Mouse (Mus musculus) stomach, postnatal 0 days (tissue): ENCODE measurements around the gene Wdr92. TPM values are rescaled to one million over a fixed set of nuclear protein-coding genes. Genes with fewer than 3 reads are reported as not detected.

Experiments
- ATAC-seq: fragments of 200-750 bp; cut with Nextera tagmentation; 2 replicates; pipeline ENCODE4 v1.8.0; 2017; ENCODE audit not compliant: low FRiP score, low TSS enrichment
- DNase-seq: peaks from one replicate; pipeline ENCODE4 v3.0.0-alpha.2; 2016; ENCODE audit warnings: low spot score
- H3K27ac ChIP-seq: fragments of 300-500 bp; sonication (generic); replicated peaks from 2 replicates; pipeline ENCODE4 v1.5.1; 2014; ENCODE audit warnings: mild to moderate bottlenecking, control low read depth
- H3K27me3 ChIP-seq: fragments of 300-500 bp; sonication (generic); 2 replicates; pipeline ENCODE4 v1.6.1; 2014; ENCODE audit warnings: low read length; ENCODE audit not compliant: control insufficient read depth, insufficient read depth
- H3K36me3 ChIP-seq: fragments of 300-500 bp; sonication (generic); 2 replicates; pipeline ENCODE4 v1.6.1; 2014; ENCODE audit warnings: low read length, mixed read lengths; ENCODE audit not compliant: control insufficient read depth, insufficient read depth
- H3K4me1 ChIP-seq: fragments of 300-500 bp; sonication (generic); replicated peaks from 2 replicates; pipeline ENCODE4 v1.6.1; 2014; ENCODE audit warnings: antibody characterized with exemption; ENCODE audit not compliant: control insufficient read depth, insufficient read depth
- H3K4me2 ChIP-seq: fragments of 300-500 bp; sonication (generic); replicated peaks from 2 replicates; pipeline ENCODE4 v1.6.1; 2014; ENCODE audit warnings: low read depth, mild to moderate bottlenecking, control low read depth, moderate library complexity
- H3K4me3 ChIP-seq: fragments of 300-500 bp; sonication (generic); 2 replicates; pipeline ENCODE4 v1.5.1; 2014; ENCODE audit warnings: low read depth, low read length, control low read depth
- H3K9ac ChIP-seq: fragments of 300-500 bp; sonication (generic); 2 replicates; pipeline ENCODE4 v1.6.1; 2014; ENCODE audit warnings: mild to moderate bottlenecking, low read length, control low read depth, mixed read lengths
- H3K9me3 ChIP-seq: fragments of 300-500 bp; sonication (generic); 2 replicates; pipeline ENCODE4 v1.6.1; 2016; ENCODE audit warnings: low read length; ENCODE audit not compliant: control insufficient read depth
- CTCF ChIP-seq: IDR thresholded peaks from 2 replicates; pipeline ENCODE4 v1.5.1; 2016; ENCODE audit warnings: antibody characterized with exemption, low read depth, mild to moderate bottlenecking, moderate library complexity
- EP300 ChIP-seq: optimal IDR thresholded peaks from 2 replicates; pipeline ENCODE3; 2016; ENCODE audit warnings: antibody characterized with exemption
- WGBS: fragments of 180-500 bp; shearing (Covaris S2); extraction: QIAGEN DNeasy Blood & Tissue Kit; methylation state at CpG from one replicate; pipeline ENCODE4 v1.1.7; 2014; 5-methylcytosine and 5-hydroxymethylcytosine counted together
- polyA plus RNA-seq: library from polyadenylated mRNA; unstranded; fragments of >200 nt; fragmentation: Nextera tagmentation; extraction: Ambion mirVana; gene quantifications from 2 replicates; pipeline ENCODE4 v1.2.1, GENCODE M21; 2015

Gene Wdr92
- polyA plus RNA-seq, 1 experiment from 2014 or later = 16.6 TPM

DNA sequence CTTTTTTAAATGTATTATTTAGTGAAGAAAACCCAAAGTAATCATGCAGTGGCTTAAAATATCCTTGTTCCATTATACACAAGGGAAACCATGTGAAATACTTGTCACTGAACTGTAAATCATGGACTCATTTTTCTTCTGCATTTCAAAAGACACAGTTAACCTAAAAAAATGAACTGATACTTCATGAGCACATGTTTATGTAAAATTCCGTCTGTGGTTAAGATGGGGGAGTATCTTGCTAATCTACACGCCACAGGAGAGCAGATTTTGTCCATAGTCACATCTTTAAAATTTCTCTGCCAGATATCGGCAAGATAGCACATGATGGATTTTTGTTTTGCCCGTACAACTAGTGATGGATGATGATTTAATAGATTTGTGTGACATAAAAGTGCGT lies 17.3 kb downstream of the Wdr92 start:
- TF ChIP-seq EP300 = no peak
- TF ChIP-seq CTCF = no peak
- DNase-seq (no peak), ATAC-seq (no peak)
- Histone ChIP-seq H3K4me3 (no peak overlapping the region), H3K4me1 (no peaks in the 10 kb centered on the region), H3K9ac (no peak overlapping the region), H3K4me2 (no peak overlapping the region), H3K9me3 (no peaks in the 10 kb centered on the region), H3K27ac (no peak overlapping the region), H3K27me3 (no peaks in the 10 kb centered on the region), H3K36me3 (peaks cover 15% of the 10 kb centered on the region; the same call in 1 of the 2 replicates)
- WGBS = 78% methylated on average over 5 of the region's 5 CpGs

DNA sequence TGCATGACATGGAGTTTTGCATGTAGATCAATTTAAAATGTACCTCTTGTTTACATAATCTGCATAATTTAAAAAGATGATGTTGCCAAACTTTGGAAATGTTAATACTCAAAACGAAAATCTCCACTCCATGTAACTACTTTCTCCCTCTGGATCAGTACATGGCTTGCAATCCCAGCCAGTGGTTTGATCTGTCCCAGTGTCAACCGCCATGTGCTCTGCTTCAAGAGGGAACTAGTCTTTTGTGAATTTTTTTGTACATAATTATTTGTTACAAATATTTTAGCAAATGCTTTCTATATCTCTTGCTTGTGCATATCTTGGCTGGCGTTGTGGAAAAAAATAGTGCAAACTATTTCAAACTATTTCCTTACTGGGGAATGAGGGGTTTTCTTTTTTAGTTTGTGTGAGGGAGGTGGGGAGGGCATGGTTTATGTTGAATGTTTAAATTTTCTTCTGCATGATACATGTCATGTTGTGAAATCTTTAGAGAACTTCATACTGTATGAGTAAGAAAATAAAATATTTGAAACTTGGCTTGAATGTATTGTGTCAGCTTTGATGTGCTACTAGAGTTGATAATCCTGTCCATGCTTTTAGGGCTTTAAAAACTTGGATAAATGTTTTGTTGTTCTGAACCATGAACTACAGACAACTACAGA lies 18.1 kb downstream of the Wdr92 start:
- Histone ChIP-seq H3K27ac (no peak overlapping the region), H3K27me3 (no peaks in the 10 kb centered on the region), H3K4me2 (no peak overlapping the region), H3K4me3 (no peak overlapping the region), H3K9ac (no peak overlapping the region), H3K36me3 (peaks cover 15% of the 10 kb centered on the region; the same call in 1 of the 2 replicates), H3K4me1 (no peaks in the 10 kb centered on the region), H3K9me3 (no peaks in the 10 kb centered on the region)
- DNase-seq (no peak), ATAC-seq (no peak)
- TF ChIP-seq CTCF (no peak), EP300 (no peak)
- WGBS = 68% methylated on average over 3 of the region's 3 CpGs

DNA sequence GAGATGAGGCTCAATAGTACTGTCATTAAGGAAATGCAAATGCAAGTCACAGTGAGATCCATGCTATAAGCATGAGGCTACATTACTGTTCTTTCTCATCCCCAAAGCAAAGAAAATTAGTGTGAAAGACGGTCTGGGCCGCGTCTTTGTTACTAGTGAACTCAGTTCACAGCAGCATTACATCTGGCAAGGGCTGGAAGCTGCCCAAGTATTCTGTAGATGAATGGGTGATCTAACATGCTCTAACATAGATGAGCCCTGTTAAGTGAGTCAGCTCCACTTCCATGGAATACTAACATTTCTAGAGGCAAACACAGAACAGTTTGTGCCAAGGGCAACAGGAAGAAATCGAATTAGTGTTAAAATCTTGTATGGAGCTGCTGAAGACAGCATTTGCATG lies 19.0 kb downstream of the Wdr92 start:
- no peak for TF ChIP-seq EP300
- no peak for TF ChIP-seq CTCF
- Histone ChIP-seq H3K4me3 (no peak overlapping the region), H3K9ac (no peak overlapping the region), H3K36me3 (peaks cover 9% of the 10 kb centered on the region; the same call in 1 of the 2 replicates), H3K27ac (no peak overlapping the region), H3K4me1 (no peaks in the 10 kb centered on the region), H3K4me2 (no peak overlapping the region), H3K9me3 (no peaks in the 10 kb centered on the region), H3K27me3 (no peaks in the 10 kb centered on the region)
- DNase-seq = no peak
- ATAC-seq = no peak
- 68% methylated on average over 4 of the region's 4 CpGs for WGBS

DNA sequence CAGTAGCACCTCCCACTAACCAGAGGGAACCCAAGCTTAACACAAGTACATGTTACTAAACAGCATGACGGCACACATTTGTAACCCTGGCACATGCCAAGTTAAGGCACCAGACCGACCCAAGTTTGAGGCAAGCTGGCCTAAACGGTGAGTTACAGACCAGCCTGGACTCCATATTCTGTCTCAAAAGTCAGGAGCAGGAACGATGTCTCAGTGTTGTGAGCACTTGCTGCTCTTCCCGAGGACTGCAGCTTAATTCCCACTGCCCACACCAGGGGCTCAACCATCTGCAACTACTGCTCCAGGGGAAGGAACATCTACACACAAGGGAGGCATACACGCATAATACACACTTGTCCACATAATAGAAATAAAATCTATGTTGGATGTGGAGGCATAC lies 20.6 kb downstream of the Wdr92 start:
- H3K4me3 ChIP-seq = no peak overlapping the region
- H3K4me2 ChIP-seq = no peak overlapping the region
- no peak overlapping the region for H3K27ac ChIP-seq
- WGBS = 90% methylated on average over 6 of the region's 6 CpGs
- DNase-seq = no peak
- H3K9me3 ChIP-seq = no peaks in the 10 kb centered on the region
- no peak for TF ChIP-seq CTCF
- TF ChIP-seq EP300 = no peak
- no peak for ATAC-seq
- H3K9ac ChIP-seq = no peak overlapping the region
- H3K4me1 ChIP-seq = no peaks in the 10 kb centered on the region
- no peaks in the 10 kb centered on the region for H3K27me3 ChIP-seq
- peaks cover 2% of the 10 kb centered on the region; the same call in 1 of the 2 replicates for H3K36me3 ChIP-seq

DNA sequence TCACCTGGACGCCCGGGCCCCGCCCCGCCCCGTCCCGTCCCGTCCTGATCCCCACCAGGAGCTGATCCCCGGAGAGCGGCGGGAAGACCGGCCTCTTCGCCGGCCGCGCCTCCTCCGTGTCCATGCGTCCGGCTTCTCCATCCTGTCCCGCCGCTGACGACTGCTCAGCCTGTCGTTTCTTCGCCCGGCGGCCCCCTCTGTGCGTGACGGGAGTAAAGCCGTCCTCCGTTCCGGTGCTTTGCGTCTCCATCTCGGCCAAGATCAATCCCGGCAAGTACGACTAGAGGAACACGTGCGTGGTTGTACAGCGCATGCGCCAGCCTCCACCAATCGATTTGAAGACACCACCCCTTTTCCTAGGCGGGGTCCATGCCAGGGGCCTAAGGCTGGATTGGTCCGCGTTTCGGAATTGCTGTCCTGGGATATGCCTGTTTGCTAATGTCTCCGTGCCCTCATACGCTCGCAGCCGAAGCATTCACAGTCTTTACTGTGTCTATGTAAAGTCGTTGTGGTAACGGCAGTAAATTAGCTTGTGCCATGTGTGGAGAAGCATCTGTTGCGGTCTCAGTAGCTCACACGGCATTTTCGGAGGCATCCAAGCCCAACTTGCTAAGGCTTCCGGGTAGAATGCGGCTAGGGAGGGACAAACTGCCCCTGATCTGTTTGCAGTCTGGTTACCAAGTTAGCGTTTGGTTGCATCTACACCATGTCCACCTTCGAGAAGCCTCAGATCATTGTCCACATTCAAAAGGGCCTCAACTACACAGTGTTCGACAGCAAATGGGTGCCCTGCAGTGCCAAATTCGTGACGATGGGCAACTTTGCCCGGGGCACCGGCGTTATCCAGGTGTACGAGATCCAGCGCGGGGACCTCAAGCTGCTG lies 29.6 kb downstream of the Wdr92 start, which contains the start of gene Pno1:
Gene Pno1, minus strand, starts transcription at position 311 of the 883 bp plus-strand sequence.
- Histone ChIP-seq H3K27ac (peak within 1 kb of the TSS; percentile 83), H3K9ac (peak within 1 kb of the TSS; percentile 85), H3K27me3 (no peaks in the 10 kb centered on the region), H3K4me1 (no peaks in the 10 kb centered on the region; the same call in none of the 2 replicates), H3K36me3 (no peaks in the 10 kb centered on the region), H3K4me3 (peak within 1 kb of the TSS; percentile 90), H3K9me3 (no peaks in the 10 kb centered on the region), H3K4me2 (peak within 1 kb of the TSS; percentile 71)
- ATAC-seq (peak; percentile 99), DNase-seq (peak; percentile 94)
- WGBS = under 1% methylated on average over 65 of the region's 65 CpGs
- TF ChIP-seq EP300 (peak; percentile 92), CTCF (no peak)
